Mouse (Mus musculus): ENCODE measurements around the gene Izumo2.

- TF ChIP-seq CTCF (IDR thresholded peaks at IDR 0.05; ENCODE audit: control insufficient read depth, insufficient read depth, low read length) = no peak
- TF ChIP-seq POLR2A (IDR thresholded peaks at IDR 0.05; ENCODE audit: borderline replicate concordance, control insufficient read depth, low read depth, low read length) = no peak
Observed at GRCm38 (mm10) chr7:44676611-44677010, 31.9 kb upstream of the Izumo2 start.
